Mouse (Mus musculus): Measurements from ENCODE around the gene Fignl1. TPM values are rescaled to one million over a fixed set of nuclear protein-coding genes. Genes with fewer than 3 reads are reported as not detected.
A peak's percentile ranks its signal among the peaks of the same experiment; 100 is the strongest.

The Fignl1 gene
- total and polyA plus RNA-seq, 3 experiments: 34.2 to 59.9 (median 51.2) TPM

- peaks cover 25% of the 10 kb centered on the region for H3K79me2 ChIP-seq (ENCODE audit: control insufficient read depth, insufficient read depth, low read length, poor library complexity)
- DNase-seq (ENCODE audit: low read depth, low spot score): no peak
- no peaks in the 10 kb centered on the region for H3K9me3 ChIP-seq (replicated peaks; ENCODE audit: insufficient read depth, low read length)
- H3K36me3 ChIP-seq (ENCODE audit: control insufficient read depth in 1 of 2, insufficient read depth in 2 of 2, low read length in 2 of 2): peaks cover 32 to 54% of the 10 kb centered on the region in 2 experiments
- TF ChIP-seq TCF12 (IDR thresholded peaks at IDR 0.05; ENCODE audit: low read depth, low read length) (no peak), ZMIZ1 (IDR thresholded peaks at IDR 0.05; ENCODE audit: low read depth, low read length) (0 out of 2 replicates have a peak, but pooled peaks have one; percentile 2), ZKSCAN1 (IDR thresholded peaks at IDR 0.05; ENCODE audit: low read depth, low read length) (no peak), CTCF (IDR thresholded peaks at IDR 0.05 in 2 of 3, conservative IDR thresholded peaks at IDR 0.05 in 1 of 3; ENCODE audit: control insufficient read depth in 1 of 3, insufficient read depth in 1 of 3, low read depth in 2 of 3, low read length in 3 of 3, poor library complexity in 1 of 3, severe bottlenecking in 1 of 3) (no peak), GATA1 (IDR thresholded peaks at IDR 0.05; ENCODE audit: low read depth, low read length) (0 out of 2 replicates have a peak, but pooled peaks have one; percentile 20)
- H3K4me1 ChIP-seq (ENCODE audit: control insufficient read depth in 1 of 2, insufficient read depth in 2 of 2, low read length in 2 of 2): peaks cover 19 to 25% of the 10 kb centered on the region in 2 experiments
- H3K9ac ChIP-seq (ENCODE audit: control insufficient read depth, low read depth, low read length, poor library complexity, severe bottlenecking): no peak overlapping the region
- no peak overlapping the region for H3K27ac ChIP-seq (ENCODE audit: control insufficient read depth, low read depth, low read length)
- H3K27me3 ChIP-seq (ENCODE audit: control insufficient read depth in 1 of 2, insufficient read depth in 2 of 2, low read length in 2 of 2): no peaks in the 10 kb centered on the region
- H3K4me3 ChIP-seq (ENCODE audit: control insufficient read depth in 1 of 2, insufficient read depth in 1 of 2, low read depth in 2 of 2, low read length in 2 of 2): no peak overlapping the region
These were observed 2.8 kb downstream of the Fignl1 start for GRCm38 (mm10) chr11:11805951-11806350.

- peaks cover 17 to 35% of the 10 kb centered on the region in 2 experiments for H3K4me1 ChIP-seq (ENCODE audit: control insufficient read depth in 1 of 2, insufficient read depth in 2 of 2, low read length in 2 of 2)
- peaks cover 26% of the 10 kb centered on the region for H3K79me2 ChIP-seq (ENCODE audit: control insufficient read depth, insufficient read depth, low read length, poor library complexity)
These were observed 4.3 kb downstream of the Fignl1 start for GRCm38 (mm10) chr11:11804421-11804820.

GRCm38 (mm10) chr11:11801067-11801466 is 7.7 kb downstream of the Fignl1 start:
- no peaks in the 10 kb centered on the region for H3K9me3 ChIP-seq (replicated peaks; ENCODE audit: insufficient read depth, low read length)
- H3K79me2 ChIP-seq (ENCODE audit: control insufficient read depth, insufficient read depth, low read length, poor library complexity): peaks cover 16% of the 10 kb centered on the region
- H3K27ac ChIP-seq (ENCODE audit: control insufficient read depth, low read depth, low read length): no peak overlapping the region
- TF ChIP-seq SIN3A (IDR thresholded peaks at IDR 0.05; ENCODE audit: low read length): no peak
- no peak for TF ChIP-seq MXI1 (IDR thresholded peaks at IDR 0.05; ENCODE audit: low read depth, low read length)
- TF ChIP-seq MEF2A (IDR thresholded peaks at IDR 0.05; ENCODE audit: extremely low read depth, insufficient replicate concordance, low read depth, low read length, poor library complexity, severe bottlenecking): no peak
- no peak for TF ChIP-seq KAT2A (conservative IDR thresholded peaks at IDR 0.05; ENCODE audit: low read depth, low read length)
- TF ChIP-seq POLR2AphosphoS5 (IDR thresholded peaks at IDR 0.05; ENCODE audit: borderline replicate concordance, low read depth, low read length): no peak
- TF ChIP-seq POLR2A (IDR thresholded peaks at IDR 0.05; ENCODE audit: control insufficient read depth in 1 of 2, insufficient read depth in 1 of 2, low read depth in 1 of 2, low read length in 2 of 2, poor library complexity in 1 of 2): no peak
- TF ChIP-seq TCF12 (IDR thresholded peaks at IDR 0.05; ENCODE audit: low read depth, low read length): no peak
- TF ChIP-seq JUND (IDR thresholded peaks at IDR 0.05; ENCODE audit: low read depth, low read length): no peak
- TF ChIP-seq EP300 (IDR thresholded peaks at IDR 0.05; ENCODE audit: low read depth in 1 of 2, low read length in 2 of 2): no peak
- TF ChIP-seq TAL1 (IDR thresholded peaks at IDR 0.05; ENCODE audit: low read length): no peak
- TF ChIP-seq RCOR1 (IDR thresholded peaks at IDR 0.05; ENCODE audit: low read depth, low read length): no peak
- TF ChIP-seq POLR2AphosphoS2 (IDR thresholded peaks at IDR 0.05; ENCODE audit: low read length): no peak
- no peak for TF ChIP-seq UBTF (IDR thresholded peaks at IDR 0.05; ENCODE audit: borderline replicate concordance, insufficient read depth, low read depth, low read length)
- no peak for TF ChIP-seq BHLHE40 (IDR thresholded peaks at IDR 0.05; ENCODE audit: borderline replicate concordance, low read depth, low read length)
- no peaks in the 10 kb centered on the region for H3K27me3 ChIP-seq (ENCODE audit: control insufficient read depth in 1 of 2, insufficient read depth in 2 of 2, low read length in 2 of 2)
- no peak overlapping the region for H3K4me3 ChIP-seq (ENCODE audit: control insufficient read depth in 1 of 2, insufficient read depth in 1 of 2, low read depth in 2 of 2, low read length in 2 of 2)
- H3K4me1 ChIP-seq (ENCODE audit: control insufficient read depth in 1 of 2, insufficient read depth in 2 of 2, low read length in 2 of 2): peaks cover 17 to 30% of the 10 kb centered on the region in 2 experiments
- no peak for DNase-seq (ENCODE audit: low read depth, low spot score)
- no peak overlapping the region for H3K9ac ChIP-seq (ENCODE audit: control insufficient read depth, low read depth, low read length, poor library complexity, severe bottlenecking)
- H3K36me3 ChIP-seq (ENCODE audit: control insufficient read depth in 1 of 2, insufficient read depth in 2 of 2, low read length in 2 of 2): peaks cover 46 to 62% of the 10 kb centered on the region in 2 experiments

More at GRCm38 (mm10) chr11:11804421-11804820, 4.3 kb downstream of the Fignl1 start:
- no peak overlapping the region for H3K27ac ChIP-seq (ENCODE audit: control insufficient read depth, low read depth, low read length)
- H3K36me3 ChIP-seq (ENCODE audit: control insufficient read depth in 1 of 2, insufficient read depth in 2 of 2, low read length in 2 of 2): peaks cover 47 to 58% of the 10 kb centered on the region in 2 experiments
- H3K4me3 ChIP-seq (ENCODE audit: control insufficient read depth in 1 of 2, insufficient read depth in 1 of 2, low read depth in 2 of 2, low read length in 2 of 2): no peak overlapping the region
- H3K27me3 ChIP-seq (ENCODE audit: control insufficient read depth in 1 of 2, insufficient read depth in 2 of 2, low read length in 2 of 2): no peaks in the 10 kb centered on the region
- TF ChIP-seq ETS1 (IDR thresholded peaks at IDR 0.05; ENCODE audit: low read depth, low read length) (no peak), USF2 (IDR thresholded peaks at IDR 0.05; ENCODE audit: borderline replicate concordance in 1 of 2, insufficient read depth in 1 of 2, low read depth in 1 of 2, low read length in 2 of 2) (no peak), ZC3H11A (IDR thresholded peaks at IDR 0.05; ENCODE audit: low read depth, low read length) (no peak), GATA1 (IDR thresholded peaks at IDR 0.05; ENCODE audit: low read depth, low read length) (no peak), CHD1 (IDR thresholded peaks at IDR 0.05; ENCODE audit: low read depth, low read length) (no peak), CTCF (IDR thresholded peaks at IDR 0.05 in 2 of 3, conservative IDR thresholded peaks at IDR 0.05 in 1 of 3; ENCODE audit: control insufficient read depth in 1 of 3, insufficient read depth in 1 of 3, low read depth in 2 of 3, low read length in 3 of 3, poor library complexity in 1 of 3, severe bottlenecking in 1 of 3) (no peak), POLR2AphosphoS2 (IDR thresholded peaks at IDR 0.05; ENCODE audit: low read length) (no peak), NRF1 (IDR thresholded peaks at IDR 0.05; ENCODE audit: insufficient read depth, low read depth, low read length, poor library complexity, severe bottlenecking) (no peak), ZKSCAN1 (IDR thresholded peaks at IDR 0.05; ENCODE audit: low read depth, low read length) (no peak), EP300 (IDR thresholded peaks at IDR 0.05; ENCODE audit: low read depth in 1 of 2, low read length in 2 of 2) (no peak), MYB (IDR thresholded peaks at IDR 0.05; ENCODE audit: low read depth, low read length) (no peak), USF1 (IDR thresholded peaks at IDR 0.05; ENCODE audit: low read depth, low read length) (no peak)
- no peaks in the 10 kb centered on the region for H3K9me3 ChIP-seq (replicated peaks; ENCODE audit: insufficient read depth, low read length)
- H3K9ac ChIP-seq (ENCODE audit: control insufficient read depth, low read depth, low read length, poor library complexity, severe bottlenecking): no peak overlapping the region
- DNase-seq (ENCODE audit: low read depth, low spot score): no peak
